Mouse (Mus musculus) embryo, embryonic 10 days (tissue): ENCODE data around the gene Osbpl3.

Experiments used
- DNase-seq: peaks from one replicate; pipeline ENCODE4 v3.0.0-alpha.2; 2015; ENCODE audit warnings: low spot score

The Osbpl3 gene

DNA sequence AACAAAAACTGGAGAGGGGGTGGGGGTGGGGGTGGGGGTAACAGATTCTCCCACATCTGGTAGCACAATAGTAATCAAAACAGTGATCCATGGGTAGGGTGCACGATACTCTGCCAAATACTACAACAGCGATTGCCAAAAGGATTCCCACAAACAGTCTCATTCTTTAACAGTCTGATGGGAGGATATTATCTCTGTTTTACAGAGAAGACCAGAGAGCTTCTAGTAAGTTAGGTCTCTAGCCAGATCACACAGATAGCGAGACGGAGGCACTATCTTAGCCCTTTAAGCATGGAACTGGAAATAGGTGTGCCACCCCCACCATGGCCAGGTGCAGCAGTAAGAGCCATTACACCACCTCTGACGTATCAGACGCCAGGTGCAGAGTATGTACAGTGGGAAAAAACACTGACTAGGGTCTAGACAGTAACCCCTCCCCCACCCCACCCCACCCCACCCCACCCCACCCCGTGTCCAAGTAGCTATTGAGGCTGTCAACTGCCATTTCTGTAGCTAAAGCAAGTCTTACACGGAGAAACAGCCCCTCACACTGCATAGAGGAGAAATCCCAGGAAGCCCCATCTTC lies 84.4 kb downstream of the Osbpl3 start:
- no peak for DNase-seq

DNA sequence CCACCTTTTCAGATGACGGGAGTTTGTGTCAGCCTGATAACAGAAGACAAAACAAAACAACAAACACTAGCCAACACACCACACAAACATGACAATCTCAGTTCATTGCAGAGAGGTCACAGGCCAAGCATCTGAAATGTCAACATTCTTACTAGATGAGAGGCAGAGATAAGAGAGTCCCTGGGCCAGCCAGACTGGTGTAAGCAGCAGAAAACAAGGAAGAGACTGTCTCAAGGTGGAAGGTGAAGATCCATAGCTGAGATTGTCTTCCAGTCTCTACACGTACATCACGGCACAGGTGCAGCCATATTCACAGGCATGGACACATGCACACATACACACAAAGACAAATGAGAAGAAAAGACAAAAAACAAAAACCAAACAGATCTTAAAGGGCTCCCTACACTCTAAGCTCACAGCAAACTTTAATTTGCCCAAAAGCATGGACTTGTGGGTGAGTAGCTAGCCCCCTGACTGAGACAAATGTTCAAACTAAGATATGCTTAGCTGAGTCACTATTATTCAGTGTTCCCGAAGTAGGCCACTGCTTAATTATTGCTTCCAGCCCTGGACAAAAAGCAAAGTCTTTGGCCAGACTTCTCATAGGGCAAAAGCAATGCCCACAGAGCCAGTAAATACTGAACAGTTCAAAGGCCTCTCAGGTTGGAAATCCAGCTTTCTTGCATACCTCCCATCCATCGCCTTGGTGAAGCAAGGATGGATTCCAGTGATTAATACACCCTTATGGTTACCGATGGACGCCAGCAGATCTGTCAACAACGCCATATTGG lies 87.3 kb downstream of the Osbpl3 start:
- no peak for DNase-seq

DNA sequence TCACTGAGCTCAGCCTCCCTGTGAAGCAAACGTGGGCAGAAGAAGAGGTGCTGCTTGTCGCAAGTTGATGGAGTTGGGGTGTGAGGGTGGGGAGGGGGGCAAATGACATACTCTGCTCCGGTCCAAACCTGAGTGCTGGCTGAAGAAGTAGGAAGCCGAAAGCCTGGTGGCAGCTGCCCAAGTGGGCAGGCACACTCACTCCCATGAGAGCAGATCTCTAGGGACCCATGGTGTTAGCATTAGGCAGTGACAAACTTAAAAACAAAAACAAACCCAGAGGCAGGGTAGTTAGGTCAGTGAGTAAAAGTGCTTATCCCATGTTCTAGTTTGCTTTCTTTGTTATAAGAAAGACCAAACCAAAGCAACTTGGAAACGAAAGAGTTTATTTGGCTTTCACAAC lies 88.2 kb downstream of the Osbpl3 start:
- no peak for DNase-seq

DNA sequence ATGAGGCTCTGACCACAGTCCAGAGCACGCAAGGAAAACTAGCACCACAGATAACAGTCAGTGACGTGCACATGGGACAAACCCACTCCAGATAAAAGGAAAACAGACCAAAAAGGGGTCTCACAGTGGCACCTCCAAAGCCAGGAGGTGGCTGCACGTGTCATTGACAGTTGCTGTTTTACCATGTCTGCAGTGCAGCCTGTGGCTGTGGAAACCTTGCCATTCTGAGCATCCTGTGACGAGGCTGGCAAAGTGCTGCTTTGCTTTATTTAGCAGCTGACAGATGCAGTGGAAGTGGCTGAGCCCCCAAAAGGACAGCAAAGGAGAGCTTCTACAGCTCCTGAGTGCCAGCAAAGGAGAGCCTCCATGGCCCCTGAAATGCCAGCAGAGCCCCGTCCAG lies 89.3 kb downstream of the Osbpl3 start:
- DNase-seq, result no peak

DNA sequence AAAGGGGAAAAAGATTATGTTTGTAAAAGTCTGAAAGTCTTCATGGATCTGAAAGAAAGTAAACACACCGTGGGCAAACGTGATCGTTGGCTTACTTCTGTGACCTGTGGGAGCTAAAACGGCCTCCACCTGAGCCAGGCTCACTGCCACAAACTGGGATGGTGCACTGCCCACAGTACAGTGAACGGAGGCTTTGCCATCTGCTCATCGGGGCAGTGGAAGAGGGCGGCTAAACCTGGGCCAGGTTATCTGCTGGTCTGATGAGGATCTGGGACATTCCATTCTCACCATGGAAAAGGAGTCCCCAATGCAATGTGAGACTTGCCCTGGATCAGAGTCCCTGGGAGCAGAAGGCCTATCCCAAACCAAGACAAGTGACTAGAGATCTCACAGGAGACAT lies 89.7 kb downstream of the Osbpl3 start:
- no peak for DNase-seq

DNA sequence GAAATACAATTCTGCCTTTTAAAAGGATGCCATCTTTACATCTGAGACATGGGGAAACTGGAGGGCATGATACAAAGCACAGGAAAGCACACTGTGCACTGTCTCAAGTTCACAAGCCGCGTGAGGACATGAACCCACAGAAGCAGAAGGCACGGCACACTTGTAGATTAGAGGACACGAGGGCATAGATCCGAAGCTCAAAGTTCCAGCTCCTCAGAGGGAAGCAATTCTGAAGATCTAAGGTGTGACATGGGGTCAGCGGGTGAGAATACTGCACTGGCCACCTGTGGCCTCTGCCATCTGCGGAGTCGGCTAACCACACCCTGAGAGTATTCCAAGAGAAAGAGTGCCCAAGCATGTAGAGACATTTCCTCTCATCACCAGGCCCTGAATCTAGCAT lies 91.6 kb downstream of the Osbpl3 start:
- no peak for DNase-seq

DNA sequence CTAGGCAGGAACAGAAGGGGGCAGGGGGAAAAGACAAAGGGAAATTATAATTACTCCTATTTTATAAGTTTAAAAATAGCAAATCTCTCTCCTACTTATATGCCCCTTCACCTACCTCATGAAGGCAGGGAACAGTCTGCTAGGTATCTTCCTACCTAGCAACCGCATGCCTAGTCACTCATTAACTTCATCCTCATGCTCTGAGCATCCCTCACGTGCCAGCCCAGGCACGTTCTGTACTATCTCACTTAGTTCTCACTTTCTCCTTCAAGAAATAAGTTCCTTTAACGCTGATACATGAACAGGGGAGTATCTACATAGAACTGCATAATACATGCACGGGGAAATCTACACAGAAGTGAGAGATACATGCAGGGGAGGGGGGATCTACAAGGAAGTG lies 92.6 kb downstream of the Osbpl3 start:
- DNase-seq, result no peak

DNA sequence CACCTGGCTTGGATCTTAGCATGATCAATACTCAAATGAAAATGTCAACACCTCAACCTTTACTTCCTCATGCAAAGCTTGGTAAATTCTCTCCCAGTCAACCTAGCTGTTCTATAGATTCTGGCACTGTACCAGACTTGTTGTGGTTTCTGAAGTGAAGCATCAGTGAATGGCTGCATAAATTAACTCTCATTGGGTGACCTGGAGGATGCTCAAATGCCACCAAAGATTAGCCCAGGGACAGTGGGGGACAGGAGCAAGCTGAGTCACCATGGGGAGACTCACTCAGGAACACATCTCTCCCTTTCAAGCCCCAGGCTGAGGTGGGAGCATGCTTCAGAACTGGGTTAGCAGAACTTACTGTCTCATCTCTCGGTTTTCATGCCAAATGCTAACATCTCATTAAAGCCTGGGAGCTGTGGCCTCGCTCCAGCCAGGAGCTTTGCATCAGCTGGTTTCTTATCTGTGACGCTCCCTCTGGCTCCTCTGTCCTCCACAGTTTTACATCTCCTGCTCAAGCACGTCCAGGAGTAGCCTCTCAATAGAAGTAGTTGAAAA lies 93.2 kb downstream of the Osbpl3 start:
- no peak for DNase-seq

DNA sequence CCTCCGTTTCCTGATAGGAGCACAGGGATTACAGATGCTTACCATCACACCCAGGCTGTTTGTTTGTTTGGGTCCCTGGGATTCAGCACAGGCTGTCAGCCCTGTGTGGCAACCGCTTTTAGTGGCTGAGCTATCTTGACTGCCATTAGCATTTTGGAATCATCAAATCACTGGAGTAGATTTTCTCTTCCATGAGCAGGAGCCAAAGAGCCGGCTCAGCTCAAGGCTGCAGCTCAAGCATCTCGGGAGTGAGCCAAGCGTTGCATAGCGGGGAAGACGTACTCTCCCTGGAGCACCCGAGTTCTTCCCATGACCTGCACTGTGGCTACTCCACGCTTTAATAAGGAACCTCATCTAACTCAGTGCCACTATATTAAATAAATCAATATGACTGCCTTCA lies 93.8 kb downstream of the Osbpl3 start:
- no peak for DNase-seq

DNA sequence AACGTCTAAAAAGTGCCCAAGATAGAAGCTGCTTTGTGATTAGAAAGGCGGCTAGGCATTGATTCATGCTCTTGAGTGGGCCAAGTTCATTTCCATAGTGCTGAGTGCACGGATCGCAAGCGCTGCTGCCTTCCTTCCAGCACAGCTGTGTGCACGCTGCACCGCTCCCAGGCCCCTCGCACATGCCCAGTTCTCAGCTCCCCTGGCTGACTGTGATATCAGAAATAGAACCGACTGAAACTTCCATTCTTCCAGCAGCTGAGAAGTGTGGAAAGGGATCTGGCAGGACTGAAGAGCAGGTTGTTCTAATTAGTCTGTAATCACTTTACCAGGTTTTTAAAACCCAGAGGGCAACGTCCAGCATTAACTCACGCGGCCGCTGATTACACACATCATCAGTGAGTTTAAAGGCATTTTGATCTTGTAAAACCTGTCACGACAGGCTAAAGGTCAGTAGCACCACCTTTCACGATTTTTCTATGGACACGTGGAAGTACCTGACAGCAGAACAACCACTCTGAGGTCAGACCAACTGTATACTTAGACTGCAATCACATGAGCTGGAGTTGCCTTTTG lies 97.8 kb downstream of the Osbpl3 start:
- DNase-seq, result peak; percentile 28

DNA sequence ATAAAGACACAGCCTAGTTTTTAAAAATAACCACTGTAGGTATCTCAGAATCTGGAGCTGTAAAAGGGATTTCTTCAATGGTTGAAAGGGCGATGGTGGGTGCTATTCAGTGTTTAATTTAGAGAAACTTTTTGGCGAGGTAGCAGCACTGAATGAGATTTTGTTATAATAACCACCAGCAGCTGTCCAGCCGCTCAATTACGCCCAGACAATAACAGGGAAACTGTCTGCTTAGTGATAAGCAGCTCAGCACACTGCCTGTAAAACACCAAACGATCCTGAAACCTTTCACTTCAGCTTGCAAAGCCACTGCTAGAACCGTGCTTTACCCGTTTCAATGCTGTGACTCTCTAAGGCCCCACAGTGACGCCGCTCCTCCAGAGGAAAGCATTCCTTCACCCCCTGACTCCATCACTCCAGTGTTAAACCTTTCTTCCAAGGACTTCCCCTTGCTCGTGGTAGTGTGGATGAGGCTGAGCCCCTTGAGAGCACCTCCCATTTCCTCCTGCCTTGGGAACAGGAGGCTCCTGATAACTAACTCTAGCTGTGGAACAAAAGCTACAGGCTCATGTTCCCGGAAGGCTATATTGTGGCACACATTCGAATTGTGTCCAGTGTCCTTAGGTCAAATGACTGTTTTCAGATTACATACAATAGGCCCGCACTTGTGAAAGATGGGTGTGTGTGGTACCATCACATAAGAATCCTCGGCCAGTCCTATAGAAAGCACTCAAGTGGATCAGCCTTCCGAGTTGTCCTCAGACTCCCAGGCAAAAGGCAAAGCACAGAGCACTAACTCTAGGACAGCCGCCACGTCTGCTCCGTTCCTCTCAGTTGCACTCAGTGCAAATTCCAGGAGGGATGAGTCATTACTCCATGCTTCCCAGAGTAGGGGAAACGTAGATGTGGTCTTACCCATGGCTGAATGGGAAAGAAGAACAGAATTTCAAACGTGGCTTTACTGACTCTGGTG lies 101.0 kb downstream of the Osbpl3 start:
- DNase-seq, result peak; percentile 24

DNA sequence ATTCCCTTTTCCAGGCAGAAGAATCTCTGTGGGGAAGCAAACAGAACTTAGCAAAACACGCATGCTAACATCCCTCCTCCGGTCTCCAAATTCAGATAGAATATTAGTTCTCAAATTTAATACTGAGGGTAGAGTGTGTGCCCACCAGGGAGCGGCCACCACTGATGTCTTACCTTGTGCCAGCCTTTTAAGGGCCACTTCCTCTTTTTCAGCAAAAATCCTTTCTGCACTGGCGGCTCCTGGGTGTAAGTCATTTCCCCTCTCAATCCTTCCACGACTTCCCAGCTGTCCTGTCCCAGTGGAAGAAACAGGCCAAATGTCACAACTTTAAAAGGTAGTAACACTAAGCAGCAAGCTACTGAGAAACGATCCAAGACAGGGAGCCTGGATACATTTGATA lies 103.2 kb downstream of the Osbpl3 start:
- no peak for DNase-seq

DNA sequence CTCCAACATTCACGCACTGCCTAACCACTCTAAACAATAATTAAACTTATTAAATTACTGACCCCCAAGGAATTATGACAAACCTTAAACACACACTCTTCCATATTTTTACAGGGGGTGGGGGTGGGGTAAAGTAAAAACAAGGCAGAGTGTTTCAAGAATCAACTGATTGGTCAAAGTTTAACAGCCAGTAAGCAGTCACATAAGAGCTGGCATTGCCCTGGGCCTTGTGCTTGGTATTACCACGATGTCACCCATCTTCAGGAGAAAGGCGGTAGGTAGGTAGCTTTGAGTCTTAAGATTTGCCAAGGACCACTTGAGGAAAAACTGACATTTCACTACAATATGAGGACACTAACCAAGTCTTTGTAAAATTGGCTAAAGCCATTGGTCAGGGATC lies 105.1 kb downstream of the Osbpl3 start:
- no peak for DNase-seq

DNA sequence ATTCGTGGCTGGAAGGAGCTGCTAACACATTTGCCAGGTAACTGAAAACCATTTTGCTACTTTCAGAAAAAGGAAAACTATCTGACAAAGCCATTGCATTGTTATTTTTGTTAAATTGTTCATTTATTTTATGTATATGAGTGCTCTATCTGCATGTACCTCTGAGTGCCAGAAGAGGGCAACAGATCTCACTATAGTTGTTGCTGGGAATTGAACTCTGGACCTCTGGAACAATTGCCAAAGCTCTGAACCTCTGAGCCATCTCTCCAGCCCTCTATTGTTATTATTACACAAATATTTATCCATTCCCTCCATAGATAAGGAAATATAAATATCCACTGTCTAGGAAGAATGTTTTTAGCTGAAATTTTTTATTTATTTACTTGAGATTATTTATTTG lies 107.4 kb downstream of the Osbpl3 start:
- DNase-seq, result no peak

DNA sequence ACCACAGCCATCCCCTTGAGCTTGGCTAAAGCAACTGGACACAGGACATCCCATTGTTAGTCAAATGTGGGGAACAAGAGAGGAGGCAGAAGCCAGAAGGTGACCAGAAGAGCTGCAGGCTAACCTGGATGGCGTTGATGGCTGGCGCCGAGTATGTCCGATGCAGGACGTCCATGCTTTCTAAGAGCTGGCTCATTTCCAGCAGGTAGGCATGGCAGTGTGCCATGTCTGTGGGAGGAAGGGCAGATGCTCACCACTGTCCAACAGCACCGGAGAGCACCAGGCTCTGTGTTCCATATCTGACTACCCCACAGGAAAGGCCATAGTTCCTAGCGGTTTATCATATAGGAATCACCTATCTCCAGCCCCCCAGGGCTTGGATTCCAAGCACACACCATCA lies 109.8 kb downstream of the Osbpl3 start:
- DNase-seq, result no peak

DNA sequence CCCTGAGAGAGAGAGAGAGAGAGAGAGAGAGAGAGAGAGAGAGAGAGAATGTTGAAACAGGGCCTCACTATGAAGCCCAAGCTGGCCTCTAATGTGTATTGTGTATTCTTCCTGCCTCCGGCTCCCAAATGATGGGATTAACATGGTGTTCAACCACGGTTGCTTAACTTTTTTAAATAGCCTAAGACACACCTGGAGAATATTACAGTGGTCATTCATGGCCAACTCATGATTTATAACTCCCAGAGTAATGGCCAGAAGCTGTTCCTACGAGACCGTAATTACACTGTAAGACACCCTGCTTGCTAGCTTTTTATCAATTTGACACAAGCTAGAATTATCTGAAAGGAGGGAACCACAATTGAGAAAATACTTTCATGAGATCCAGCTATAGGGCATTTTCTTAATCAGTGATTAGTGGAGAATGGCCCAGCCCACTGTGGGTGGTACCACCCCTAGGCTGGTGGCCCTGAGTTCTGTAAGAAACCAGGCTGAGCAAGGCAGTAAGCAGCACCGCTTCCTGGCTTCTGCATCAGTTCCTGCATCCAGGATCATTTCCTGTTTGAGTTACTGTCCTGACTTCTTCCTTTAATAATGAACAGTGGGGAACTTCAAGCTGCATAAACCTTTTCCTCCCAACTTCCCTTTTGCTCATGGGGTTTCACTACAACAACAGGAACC lies 115.6 kb downstream of the Osbpl3 start:
- no peak for DNase-seq

DNA sequence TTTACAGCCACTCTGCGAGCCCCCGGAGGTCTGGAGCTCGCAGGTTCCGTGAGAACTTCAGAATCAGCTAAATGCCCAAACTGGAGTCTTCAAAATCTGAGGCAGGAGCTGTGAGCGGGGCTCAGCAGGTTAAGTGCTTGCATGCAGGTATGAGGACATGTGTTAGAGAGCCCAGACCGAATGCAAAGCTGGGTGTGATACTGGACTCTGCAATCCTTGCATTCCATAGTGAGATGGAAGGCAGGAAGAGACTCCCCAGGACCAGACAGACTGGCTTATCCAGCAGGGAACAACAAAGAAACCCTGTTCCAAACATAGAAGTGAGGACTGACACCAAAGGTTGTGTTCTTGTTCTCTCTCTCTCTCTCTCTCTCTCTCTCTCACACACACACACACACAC lies 118.6 kb downstream of the Osbpl3 start:
- no peak for DNase-seq

DNA sequence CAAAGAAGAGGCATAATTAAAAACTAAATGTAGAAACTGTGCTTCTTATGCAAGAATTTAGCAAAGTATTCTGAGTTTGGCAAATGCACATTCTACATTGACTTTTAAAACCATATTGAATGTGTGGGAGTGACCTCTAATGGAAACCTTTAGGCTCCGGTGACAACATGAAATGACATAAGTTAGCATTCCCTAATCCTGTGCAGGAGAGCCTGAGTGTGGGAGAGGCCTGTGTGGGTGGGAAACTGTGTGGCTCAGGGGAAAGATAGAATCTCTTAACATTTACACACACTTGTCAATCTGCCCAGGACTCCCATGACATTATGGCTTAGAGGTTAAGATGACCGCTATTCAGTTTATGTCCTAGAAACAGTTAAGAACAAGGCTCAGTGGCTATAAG lies 119.6 kb downstream of the Osbpl3 start:
- no peak for DNase-seq

DNA sequence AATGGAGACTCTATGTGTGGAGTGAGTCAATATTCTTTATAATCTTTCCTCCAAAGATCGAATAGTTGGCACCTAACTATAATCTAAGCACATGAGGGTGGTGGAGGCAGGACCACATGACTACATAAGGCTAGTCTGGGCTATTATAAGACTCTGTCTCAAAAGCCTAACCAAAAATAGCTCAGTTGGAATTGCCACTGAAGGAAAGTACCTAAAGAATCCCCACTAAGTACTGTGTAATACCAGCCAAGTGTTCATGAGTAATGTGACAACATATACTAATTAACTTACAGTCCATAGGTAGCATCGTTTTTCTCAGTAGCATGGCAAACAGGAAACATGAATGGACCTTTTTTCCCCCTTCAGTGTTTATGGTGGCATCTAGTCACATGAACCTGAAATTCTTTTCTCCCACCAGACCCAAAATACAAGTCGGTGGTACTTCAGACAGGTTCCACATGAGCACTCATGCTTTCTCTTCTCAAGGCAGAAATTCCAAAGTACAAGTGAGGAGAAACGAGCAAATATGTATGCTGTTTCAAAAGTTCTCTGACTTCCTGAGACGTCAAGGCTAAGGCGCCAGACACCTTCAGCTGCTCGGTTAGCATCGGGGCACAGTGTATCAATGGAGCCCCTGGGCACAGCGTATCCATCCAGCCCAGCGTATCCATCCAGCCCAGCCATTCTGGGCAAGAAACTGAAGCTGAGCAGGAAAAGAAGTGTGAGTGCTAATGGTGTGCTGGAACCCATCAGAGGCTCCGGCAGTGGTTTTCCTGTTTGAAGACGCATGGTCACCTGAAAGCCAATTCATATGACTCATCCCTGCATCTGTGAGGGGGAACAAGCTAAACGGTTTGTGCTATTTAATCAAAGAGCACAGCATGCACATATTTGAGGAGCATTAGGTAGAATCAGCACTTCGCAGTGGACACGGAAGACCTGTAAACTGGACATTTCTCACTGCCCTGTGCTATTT lies 120.9 kb downstream of the Osbpl3 start:
- DNase-seq, result no peak

DNA sequence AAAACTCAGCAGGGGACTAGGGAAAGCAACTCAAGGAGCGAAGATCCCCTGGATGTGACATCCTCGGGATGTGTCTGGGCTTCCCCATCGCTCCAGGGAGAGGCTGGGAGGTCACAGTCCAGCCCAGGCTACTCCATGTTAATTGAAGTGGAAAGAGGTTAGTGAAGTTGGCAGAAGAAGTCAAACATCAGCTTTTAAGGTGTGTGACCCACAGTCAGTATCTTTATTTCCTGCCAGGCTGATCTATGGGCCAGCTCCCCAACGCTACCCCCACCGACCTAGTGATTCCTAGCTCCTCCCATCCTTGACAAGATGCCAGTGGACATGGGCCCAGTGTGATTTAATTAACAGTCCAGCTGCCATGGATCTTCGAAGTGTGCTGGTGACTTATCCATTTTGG lies 122.7 kb downstream of the Osbpl3 start:
- no peak for DNase-seq
